Mouse (Mus musculus): ENCODE data around the gene Fam89b. TPM values are rescaled to one million over a fixed set of nuclear protein-coding genes. Genes with fewer than 3 reads are reported as not detected.

The Fam89b gene
- polyA plus RNA-seq, 1 experiment from 2014 or later, result 158 TPM

GRCm38 (mm10) chr19:5685861-5686260, 43.6 kb downstream of the Fam89b start:
- Histone ChIP-seq H3K4me2 (no peak overlapping the region), H3K9me3 (no peaks in the 10 kb centered on the region), H3K27me3 (replicated peaks) (no peaks in the 10 kb centered on the region), H3K4me3 (no peak overlapping the region), H3K4me1 (peaks cover 30% of the 10 kb centered on the region), H3K9ac (no peak overlapping the region), H3K27ac (no peak overlapping the region), H3K36me3 (replicated peaks) (peaks cover 55% of the 10 kb centered on the region)
- no peak for ATAC-seq (replicated peaks)
- 95% methylated on average over 11 of the region's 11 CpGs for WGBS

GRCm38 (mm10) chr19:5685431-5685830, 44.0 kb downstream of the Fam89b start:
- Histone ChIP-seq H3K9ac (no peak overlapping the region), H3K4me1 (peaks cover 25% of the 10 kb centered on the region), H3K4me3 (no peak overlapping the region), H3K27me3 (replicated peaks) (no peaks in the 10 kb centered on the region), H3K9me3 (no peaks in the 10 kb centered on the region), H3K4me2 (no peak overlapping the region), H3K36me3 (replicated peaks) (peaks cover 58% of the 10 kb centered on the region), H3K27ac (no peak overlapping the region)
- WGBS, result 94% methylated on average over 19 of the region's 19 CpGs
- ATAC-seq (replicated peaks), result no peak

GRCm38 (mm10) chr19:5684985-5685384, 44.5 kb downstream of the Fam89b start:
- 92% methylated on average over 13 of the region's 13 CpGs for WGBS
- H3K27ac ChIP-seq, result no peak overlapping the region

GRCm38 (mm10) chr19:5684236-5684635, 45.2 kb downstream of the Fam89b start:
- WGBS, result 96% methylated on average over 12 of the region's 12 CpGs
- Histone ChIP-seq H3K9me3 (no peaks in the 10 kb centered on the region), H3K4me3 (no peak overlapping the region), H3K4me1 (peaks cover 13% of the 10 kb centered on the region), H3K27me3 (replicated peaks) (no peaks in the 10 kb centered on the region), H3K9ac (no peak overlapping the region), H3K27ac (no peak overlapping the region), H3K4me2 (no peak overlapping the region), H3K36me3 (replicated peaks) (peaks cover 69% of the 10 kb centered on the region)
- no peak for ATAC-seq (replicated peaks)

More at GRCm38 (mm10) chr19:5684985-5685384, 44.5 kb downstream of the Fam89b start:
- Histone ChIP-seq H3K4me2 (no peak overlapping the region), H3K36me3 (replicated peaks) (peaks cover 61% of the 10 kb centered on the region), H3K27me3 (replicated peaks) (no peaks in the 10 kb centered on the region), H3K9ac (no peak overlapping the region), H3K9me3 (no peaks in the 10 kb centered on the region), H3K4me1 (peaks cover 21% of the 10 kb centered on the region), H3K4me3 (no peak overlapping the region)
- no peak for ATAC-seq (replicated peaks)

- H3K9me3 ChIP-seq, result no peaks in the 10 kb centered on the region
- H3K27ac ChIP-seq, result no peak overlapping the region
- H3K4me2 ChIP-seq, result no peak overlapping the region
- 91% methylated on average over 4 of the region's 4 CpGs for WGBS
- peaks cover 88% of the 10 kb centered on the region for H3K36me3 ChIP-seq (replicated peaks)
- no peaks in the 10 kb centered on the region for H3K27me3 ChIP-seq (replicated peaks)
- H3K4me1 ChIP-seq, result no peaks in the 10 kb centered on the region
- H3K9ac ChIP-seq, result no peak overlapping the region
- H3K4me3 ChIP-seq, result no peak overlapping the region
- ATAC-seq (replicated peaks), result no peak
These were observed 49.0 kb downstream of the Fam89b start for GRCm38 (mm10) chr19:5680432-5680831.

Small RNAs within 50 kb of the gene (microRNA-seq; reads per million reads assigned to microRNA genes)
- gene Mir6987, result not detected

Other genes starting within 250 kb of the Fam89b start
- gene Mus81, start 241.3 kb downstream of the Fam89b start, polyA plus RNA-seq (2015; fragmentation: Nextera tagmentation; extraction: Ambion mirVana), result 54.3 and 60.2 TPM in 2 replicates
- 3,624 and 3,631 TPM in 2 replicates for gene Cfl1, start 239.2 kb downstream of the Fam89b start, polyA plus RNA-seq (2015; fragmentation: Nextera tagmentation; extraction: Ambion mirVana)
- gene 1700020D05Rik, start 225.9 kb downstream of the Fam89b start, polyA plus RNA-seq (2015; fragmentation: Nextera tagmentation; extraction: Ambion mirVana), result 0.17 TPM in 1 of 2 replicates, not detected in the other
- 106 and 111 TPM in 2 replicates for gene Snx32, start 219.1 kb downstream of the Fam89b start, polyA plus RNA-seq (2015; fragmentation: Nextera tagmentation; extraction: Ambion mirVana)
- 0.10 and 0.13 TPM in 2 replicates for gene Ovol1, start 169.0 kb downstream of the Fam89b start, polyA plus RNA-seq (2015; fragmentation: Nextera tagmentation; extraction: Ambion mirVana)
- 3.0 and 3.1 TPM in 2 replicates for gene Ap5b1, start 161.6 kb downstream of the Fam89b start, polyA plus RNA-seq (2015; fragmentation: Nextera tagmentation; extraction: Ambion mirVana)
- gene Rnaseh2c, start 127.8 kb downstream of the Fam89b start, polyA plus RNA-seq (2015; fragmentation: Nextera tagmentation; extraction: Ambion mirVana), result 56.2 and 57.7 TPM in 2 replicates
- gene Kat5, start 119.4 kb downstream of the Fam89b start, polyA plus RNA-seq (2015; fragmentation: Nextera tagmentation; extraction: Ambion mirVana), result 82.3 and 84.7 TPM in 2 replicates
- gene Rela, start 92.2 kb downstream of the Fam89b start, polyA plus RNA-seq (2015; fragmentation: Nextera tagmentation; extraction: Ambion mirVana), result 36.9 and 39.2 TPM in 2 replicates
- 17.1 and 19.6 TPM in 2 replicates for gene Sipa1, start 65.9 kb downstream of the Fam89b start, polyA plus RNA-seq (2015; fragmentation: Nextera tagmentation; extraction: Ambion mirVana)
- gene Map3k11, start 40.9 kb downstream of the Fam89b start, polyA plus RNA-seq (2015; fragmentation: Nextera tagmentation; extraction: Ambion mirVana), result 12.5 and 14.0 TPM in 2 replicates
- gene Pcnx3, start 40.7 kb downstream of the Fam89b start, polyA plus RNA-seq (2015; fragmentation: Nextera tagmentation; extraction: Ambion mirVana), result 29.2 TPM in 2 replicates
- 0.19 and 0.28 TPM in 2 replicates for gene Kcnk7, start 25.3 kb downstream of the Fam89b start, polyA plus RNA-seq (2015; fragmentation: Nextera tagmentation; extraction: Ambion mirVana)
- 23.7 and 25.5 TPM in 2 replicates for gene Ehbp1l1, start 3.3 kb downstream of the Fam89b start, polyA plus RNA-seq (2015; fragmentation: Nextera tagmentation; extraction: Ambion mirVana)
- gene Ltbp3, start 11.3 kb upstream of the Fam89b start, polyA plus RNA-seq (2015; fragmentation: Nextera tagmentation; extraction: Ambion mirVana), result 8.2 and 12.6 TPM in 2 replicates
- gene Scyl1, start 41.8 kb upstream of the Fam89b start, polyA plus RNA-seq (2015; fragmentation: Nextera tagmentation; extraction: Ambion mirVana), result 87.6 and 94.7 TPM in 2 replicates
- 16.1 and 19.2 TPM in 2 replicates for gene Frmd8, start 145.6 kb upstream of the Fam89b start, polyA plus RNA-seq (2015; fragmentation: Nextera tagmentation; extraction: Ambion mirVana)
- gene Slc25a45, start 148.2 kb upstream of the Fam89b start, polyA plus RNA-seq (2015; fragmentation: Nextera tagmentation; extraction: Ambion mirVana), result 2.0 and 2.9 TPM in 2 replicates
- 13.8 and 16.4 TPM in 2 replicates for gene Tigd3, start 164.5 kb upstream of the Fam89b start, polyA plus RNA-seq (2015; fragmentation: Nextera tagmentation; extraction: Ambion mirVana)
- gene Dpf2, start 183.4 kb upstream of the Fam89b start, polyA plus RNA-seq (2015; fragmentation: Nextera tagmentation; extraction: Ambion mirVana), result 122 and 130 TPM in 2 replicates
- 16.3 and 16.7 TPM in 2 replicates for gene Cdc42ep2, start 195.2 kb upstream of the Fam89b start, polyA plus RNA-seq (2015; fragmentation: Nextera tagmentation; extraction: Ambion mirVana)
- 25.3 and 25.4 TPM in 2 replicates for gene Pola2, start 234.5 kb upstream of the Fam89b start, polyA plus RNA-seq (2015; fragmentation: Nextera tagmentation; extraction: Ambion mirVana)